Mouse (Mus musculus): ENCODE data around the gene Cbll1. TPM values are rescaled to one million over a fixed set of nuclear protein-coding genes. Genes with fewer than 3 reads are reported as not detected.
A peak's percentile ranks its signal among the peaks of the same experiment; 100 is the strongest.
"Not testable (repeated sequence)": the region's sequence is repeated elsewhere in the genome, so short reads cannot be mapped to it uniquely, and the experiment has no call there.

Cbll1 gene
- polyA plus RNA-seq, 1 experiment from 2014 or later = 18.3 TPM

DNA sequence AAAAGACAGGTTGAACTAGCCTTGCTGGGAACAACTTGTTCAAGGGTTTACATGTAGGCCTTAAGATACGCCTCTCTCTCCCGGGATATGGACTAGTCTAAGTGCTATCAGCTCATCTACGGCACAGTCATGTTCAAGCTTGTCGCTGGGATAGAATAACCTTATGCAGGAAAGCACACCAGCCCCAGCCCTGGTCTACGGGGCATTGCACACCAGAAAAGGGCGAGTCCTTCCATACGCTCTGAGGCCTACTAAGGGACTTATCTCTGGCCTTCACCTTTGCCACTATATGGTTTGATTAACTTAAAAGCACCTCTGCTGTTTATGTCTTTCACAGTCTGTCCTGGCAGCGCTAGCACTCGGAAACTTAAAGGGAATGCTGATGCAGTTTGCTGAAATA lies 38.0 kb downstream of the Cbll1 start:
- H3K27me3 ChIP-seq = no peaks in the 10 kb centered on the region
- 92% methylated on average over 9 of the region's 9 CpGs for WGBS
- no peaks in the 10 kb centered on the region for H3K9me3 ChIP-seq
- H3K9ac ChIP-seq = no peak overlapping the region
- H3K4me1 ChIP-seq (replicated peaks) = no peaks in the 10 kb centered on the region
- H3K36me3 ChIP-seq = no peaks in the 10 kb centered on the region
- H3K27ac ChIP-seq = no peak overlapping the region
- H3K4me2 ChIP-seq = no peak overlapping the region
- H3K4me3 ChIP-seq = no peak overlapping the region
- no peak for ATAC-seq (ENCODE audit: low FRiP score)

DNA sequence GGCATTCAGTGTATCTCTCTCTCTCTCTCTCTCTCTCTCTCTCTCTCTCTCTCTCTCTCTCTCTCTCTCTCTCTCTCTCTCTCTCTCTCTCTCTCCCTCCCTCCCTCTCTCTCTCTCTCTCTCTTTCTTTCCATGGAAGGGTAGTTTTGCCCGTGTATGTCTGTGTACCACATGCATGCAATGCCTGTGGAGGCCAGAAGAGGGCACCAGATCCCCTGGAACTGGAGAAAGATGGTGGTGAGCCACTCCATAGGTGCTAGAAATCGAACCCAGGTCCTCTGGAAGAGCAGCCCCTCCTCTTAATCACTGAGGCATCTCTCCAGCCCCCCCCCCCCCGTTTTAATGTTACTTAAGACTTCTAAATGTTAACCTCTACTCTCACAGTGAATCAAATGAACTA lies 39.1 kb downstream of the Cbll1 start:
- not testable (repeated sequence) for ATAC-seq (ENCODE audit: low FRiP score)

DNA sequence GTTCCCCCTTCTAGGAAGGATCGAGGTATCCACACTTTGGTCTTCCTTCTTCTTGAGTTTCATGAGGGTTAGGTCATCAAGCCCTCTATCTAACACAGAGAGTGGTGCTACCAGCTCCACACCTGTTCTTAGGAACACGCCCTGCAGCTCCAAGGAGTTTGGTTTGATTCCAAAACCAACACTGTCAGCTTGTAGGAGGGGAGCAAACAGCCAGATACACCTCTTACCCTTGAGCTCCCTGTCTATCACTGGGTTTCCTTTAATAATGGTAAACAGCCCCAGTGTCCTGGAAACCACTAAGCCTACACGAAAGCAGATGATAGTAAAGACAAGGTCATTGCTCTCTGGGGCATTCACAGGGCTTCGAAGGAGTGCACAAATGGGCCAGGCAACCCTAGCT lies 40.9 kb downstream of the Cbll1 start:
- no peak overlapping the region for H3K4me2 ChIP-seq
- no peak overlapping the region for H3K4me3 ChIP-seq
- no peaks in the 10 kb centered on the region for H3K36me3 ChIP-seq
- no peaks in the 10 kb centered on the region for H3K27me3 ChIP-seq
- no peak overlapping the region for H3K27ac ChIP-seq
- 77% methylated on average over 4 of the region's 4 CpGs for WGBS
- no peak overlapping the region for H3K9ac ChIP-seq
- ATAC-seq (ENCODE audit: low FRiP score) = no peak
- no peaks in the 10 kb centered on the region for H3K4me1 ChIP-seq (replicated peaks)
- H3K9me3 ChIP-seq = no peaks in the 10 kb centered on the region

More for the DNA sequence above, 39.1 kb downstream of the Cbll1 start:
- not testable (repeated sequence) for H3K4me2 ChIP-seq; H3K4me1 ChIP-seq (replicated peaks); H3K4me3 ChIP-seq; H3K27ac ChIP-seq; H3K9me3 ChIP-seq; H3K36me3 ChIP-seq; H3K9ac ChIP-seq; H3K27me3 ChIP-seq
- WGBS = 42% methylated on average over 3 of the region's 3 CpGs

DNA sequence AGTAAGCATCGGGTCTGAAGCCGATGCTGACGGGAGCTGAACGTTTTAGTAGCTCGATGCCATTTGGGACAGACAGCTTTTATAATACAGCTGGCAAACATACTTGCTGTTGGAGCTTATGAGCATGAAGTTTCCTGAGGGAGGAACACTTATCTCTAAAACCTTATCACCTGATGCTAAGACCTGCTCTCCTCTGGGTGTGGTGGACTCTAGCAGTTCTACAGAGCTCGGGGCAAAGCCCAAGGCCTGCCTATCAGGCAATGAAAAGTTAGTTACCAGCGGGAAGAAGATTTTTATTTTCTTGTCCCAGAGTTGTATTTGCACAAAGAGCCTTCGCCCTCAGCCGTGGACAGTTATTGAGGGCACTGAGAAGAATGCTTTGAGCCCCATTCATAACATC lies 43.1 kb downstream of the Cbll1 start:
- Histone ChIP-seq H3K9ac (no peak overlapping the region), H3K9me3 (no peaks in the 10 kb centered on the region), H3K27me3 (no peaks in the 10 kb centered on the region), H3K36me3 (no peaks in the 10 kb centered on the region), H3K4me1 (replicated peaks) (no peaks in the 10 kb centered on the region), H3K27ac (no peak overlapping the region), H3K4me2 (no peak overlapping the region), H3K4me3 (no peak overlapping the region)
- no peak for ATAC-seq (ENCODE audit: low FRiP score)
- 93% methylated on average over 9 of the region's 9 CpGs for WGBS

DNA sequence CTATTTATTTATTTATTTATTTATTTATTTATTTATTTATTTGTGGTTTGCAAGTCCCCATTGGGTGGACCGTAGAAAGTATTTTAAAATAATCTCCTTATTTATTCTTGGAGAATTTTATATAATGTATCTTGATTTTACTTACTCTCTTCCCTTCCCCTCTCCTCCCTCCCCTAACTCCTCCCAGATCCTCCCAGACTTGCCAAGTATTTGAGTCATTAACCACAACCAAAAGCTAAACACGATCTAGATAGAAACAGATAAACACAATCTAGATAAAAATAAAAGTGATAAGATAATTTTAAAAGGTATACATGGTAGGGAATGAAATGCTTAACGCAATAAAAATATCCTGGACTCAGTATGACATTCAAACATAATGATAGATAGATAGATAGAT lies 50.1 kb downstream of the Cbll1 start:
- H3K4me1 ChIP-seq (replicated peaks) = peaks cover under 1% of the 10 kb centered on the region; the same call in 1 of the 2 replicates
- no peak overlapping the region for H3K27ac ChIP-seq
- H3K4me3 ChIP-seq = no peak overlapping the region
- H3K36me3 ChIP-seq = no peaks in the 10 kb centered on the region
- no peak overlapping the region for H3K4me2 ChIP-seq
- H3K27me3 ChIP-seq = no peaks in the 10 kb centered on the region
- no peak overlapping the region for H3K9ac ChIP-seq
- ATAC-seq (ENCODE audit: low FRiP score) = no peak
- H3K9me3 ChIP-seq = no peaks in the 10 kb centered on the region
- WGBS = 90% methylated on average over 3 of the region's 3 CpGs

DNA sequence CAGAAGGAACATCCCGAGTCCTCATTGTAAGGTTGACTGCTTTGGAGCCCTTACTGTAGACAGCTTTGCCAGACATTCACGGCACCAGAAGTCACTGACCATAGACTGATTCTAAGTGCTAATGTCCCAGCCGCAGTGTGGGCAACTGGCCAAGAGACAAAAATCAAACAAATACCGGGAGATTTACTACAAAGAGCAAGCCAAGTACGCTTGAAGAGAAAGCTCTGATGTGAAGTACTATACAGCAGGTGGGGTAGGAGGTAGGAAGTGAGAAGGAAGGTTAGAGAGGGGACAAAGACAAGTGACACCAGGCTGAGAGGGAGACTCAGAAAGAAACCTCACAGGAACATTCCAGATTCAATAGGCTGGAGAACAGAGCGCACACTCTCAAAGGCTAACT lies 54.6 kb downstream of the Cbll1 start:
- H3K4me1 ChIP-seq (replicated peaks) = peaks cover 8% of the 10 kb centered on the region; the same call in 1 of the 2 replicates
- no peak for ATAC-seq (ENCODE audit: low FRiP score)
- H3K9me3 ChIP-seq = no peaks in the 10 kb centered on the region
- no peaks in the 10 kb centered on the region for H3K36me3 ChIP-seq
- H3K4me2 ChIP-seq = no peak overlapping the region
- H3K4me3 ChIP-seq = no peak overlapping the region
- 0 out of 2 replicates have a peak, but pooled peaks cover 8% of the 10 kb centered on the region for H3K27me3 ChIP-seq
- no peak overlapping the region for H3K27ac ChIP-seq
- no peak overlapping the region for H3K9ac ChIP-seq
- 66% methylated on average over 6 of the region's 6 CpGs for WGBS

DNA sequence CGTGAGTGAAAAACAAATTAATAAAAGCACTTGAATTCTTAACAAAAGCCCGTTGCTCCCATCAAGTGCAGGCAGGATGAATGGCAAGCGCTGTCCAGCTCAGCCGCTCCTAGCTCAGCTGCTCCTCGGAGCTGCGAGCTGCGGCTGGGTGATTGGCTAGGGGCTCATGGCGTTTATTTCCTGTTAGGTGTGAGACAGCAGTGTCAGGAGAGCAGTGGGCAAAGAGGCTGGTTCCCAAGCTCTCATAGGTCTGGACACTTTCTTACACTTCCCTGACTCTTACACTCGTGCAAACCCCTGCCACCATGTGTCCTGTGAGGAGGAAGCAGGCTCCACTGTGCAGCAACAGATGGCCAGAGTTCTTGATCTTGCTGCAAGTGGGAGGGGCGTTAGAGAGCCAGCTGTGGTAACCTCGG lies 55.3 kb downstream of the Cbll1 start:
- Histone ChIP-seq H3K9ac (peak overlapping the region; percentile 51; the same call in 1 of the 2 replicates), H3K4me2 (peak overlapping the region; percentile 51), H3K4me1 (replicated peaks) (peaks cover 8% of the 10 kb centered on the region; the same call in 1 of the 2 replicates), H3K27me3 (0 out of 2 replicates have a peak, but pooled peaks cover 8% of the 10 kb centered on the region), H3K9me3 (no peaks in the 10 kb centered on the region), H3K36me3 (no peaks in the 10 kb centered on the region), H3K4me3 (peak overlapping the region; percentile 21), H3K27ac (no peak overlapping the region)
- ATAC-seq (ENCODE audit: low FRiP score) = peak; percentile 77
- WGBS = 1% methylated on average over 11 of the region's 11 CpGs

DNA sequence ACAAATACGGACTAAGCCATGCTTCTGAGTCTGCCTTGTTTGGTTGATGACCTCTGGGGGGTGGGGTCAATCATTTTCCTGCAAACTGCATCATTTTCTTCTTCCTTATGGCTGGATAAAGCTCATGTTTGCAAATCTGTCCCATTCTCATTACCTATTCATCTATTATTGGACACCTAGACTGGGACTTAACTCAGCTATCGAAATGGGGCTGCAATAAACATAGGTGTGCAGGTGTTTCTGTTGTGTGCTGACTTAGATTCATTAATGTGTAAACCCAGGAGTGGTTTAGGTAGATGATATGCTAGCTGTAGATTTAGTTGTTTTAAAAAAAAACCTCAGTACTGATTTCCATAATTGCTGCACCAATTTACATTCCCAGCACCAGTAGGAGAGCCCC lies 59.8 kb downstream of the Cbll1 start:
- H3K9me3 ChIP-seq = no peaks in the 10 kb centered on the region
- no peak overlapping the region for H3K9ac ChIP-seq
- H3K4me3 ChIP-seq = no peak overlapping the region
- H3K4me1 ChIP-seq (replicated peaks) = peaks cover 8% of the 10 kb centered on the region; the same call in 1 of the 2 replicates
- WGBS = 76% methylated on average over 2 of the region's 2 CpGs
- ATAC-seq (ENCODE audit: low FRiP score) = no peak
- H3K4me2 ChIP-seq = no peak overlapping the region
- H3K27ac ChIP-seq = no peak overlapping the region
- no peaks in the 10 kb centered on the region for H3K36me3 ChIP-seq
- H3K27me3 ChIP-seq = 0 out of 2 replicates have a peak, but pooled peaks cover 8% of the 10 kb centered on the region

DNA sequence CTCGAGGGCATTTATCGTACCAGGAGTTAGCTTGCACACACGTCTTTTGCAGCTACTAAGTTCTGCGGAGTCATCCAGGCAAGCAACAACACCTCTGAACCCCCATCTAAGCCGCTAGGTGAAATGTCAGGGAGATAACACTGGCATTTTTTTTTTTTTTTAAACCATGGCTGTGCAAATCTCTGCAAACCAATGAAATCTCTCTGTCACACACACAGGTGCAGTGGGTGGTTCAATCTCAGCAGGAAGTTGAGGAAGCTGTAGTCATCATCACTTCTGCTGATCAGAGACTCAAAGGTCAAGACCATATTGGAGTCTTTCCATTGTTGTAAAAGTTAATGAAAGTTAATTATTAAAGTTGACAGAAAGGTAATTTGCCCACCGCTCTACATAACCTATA lies 61.6 kb downstream of the Cbll1 start:
- H3K4me2 ChIP-seq = no peak overlapping the region
- ATAC-seq (ENCODE audit: low FRiP score) = no peak
- H3K4me1 ChIP-seq (replicated peaks) = no peaks in the 10 kb centered on the region
- no peak overlapping the region for H3K4me3 ChIP-seq
- no peaks in the 10 kb centered on the region for H3K36me3 ChIP-seq
- H3K9me3 ChIP-seq = no peaks in the 10 kb centered on the region
- H3K27me3 ChIP-seq = 0 out of 2 replicates have a peak, but pooled peaks cover 2% of the 10 kb centered on the region
- H3K27ac ChIP-seq = no peak overlapping the region
- 83% methylated on average over 6 of the region's 6 CpGs for WGBS
- no peak overlapping the region for H3K9ac ChIP-seq

Other genes with a start within 250 kb of the Cbll1 start
- gene Lamb1, start 234.4 kb downstream of the Cbll1 start, polyA plus RNA-seq (2015; fragmentation: Nextera tagmentation; extraction: Ambion mirVana) = 20.7 and 22.9 TPM in 2 replicates
- gene Dld, start 148.2 kb downstream of the Cbll1 start, polyA plus RNA-seq (2015; fragmentation: Nextera tagmentation; extraction: Ambion mirVana) = 128 and 130 TPM in 2 replicates
- not detected in 2 replicates for gene Slc26a3, start 108.7 kb downstream of the Cbll1 start, polyA plus RNA-seq (2015; fragmentation: Nextera tagmentation; extraction: Ambion mirVana)
- 0.08 and 0.10 TPM in 2 replicates for gene Slc26a4, start 60.4 kb upstream of the Cbll1 start, polyA plus RNA-seq (2015; fragmentation: Nextera tagmentation; extraction: Ambion mirVana)
- 30.4 and 31.4 TPM in 2 replicates for gene Bcap29, start 135.0 kb upstream of the Cbll1 start, polyA plus RNA-seq (2015; fragmentation: Nextera tagmentation; extraction: Ambion mirVana)
- 6.6 and 6.9 TPM in 2 replicates for gene Dus4l, start 155.2 kb upstream of the Cbll1 start, polyA plus RNA-seq (2015; fragmentation: Nextera tagmentation; extraction: Ambion mirVana)
- 32.2 and 34.7 TPM in 2 replicates for gene Cog5, start 155.3 kb upstream of the Cbll1 start, polyA plus RNA-seq (2015; fragmentation: Nextera tagmentation; extraction: Ambion mirVana)
- 16.7 and 17.0 TPM in 2 replicates for gene Gpr22, start 214.3 kb upstream of the Cbll1 start, polyA plus RNA-seq (2015; fragmentation: Nextera tagmentation; extraction: Ambion mirVana)